Mouse (Mus musculus) cerebellum, adult 11-12 months (tissue): ENCODE data around the gene Shmt1.
"Not testable (repeated sequence)": the region's sequence is repeated elsewhere in the genome, so short reads cannot be mapped to it uniquely, and the experiment has no call there.

Source experiments
- DNase-seq: peaks from one replicate; pipeline ENCODE4 v3.0.0; 2022

Gene Shmt1

DNA sequence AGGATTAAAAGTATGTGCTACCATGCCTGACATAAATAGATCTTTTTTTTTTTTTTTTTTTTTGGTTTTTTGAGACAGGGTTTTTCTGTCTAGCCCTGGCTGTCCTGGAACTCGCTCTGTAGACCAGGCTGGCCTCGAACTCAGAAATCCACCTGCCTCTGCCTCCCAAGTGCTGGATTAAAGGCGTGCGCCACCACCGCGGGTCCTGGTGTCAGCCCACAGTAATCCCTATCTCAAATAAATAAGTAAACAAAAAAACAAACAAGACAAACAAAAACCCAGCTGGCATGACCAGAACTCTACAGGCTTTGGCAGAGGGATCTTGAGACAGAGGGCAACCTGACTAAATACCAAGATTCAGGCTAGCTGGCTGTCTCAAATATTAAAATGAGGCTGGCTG lies at the start of gene Shmt1:
TSS of gene Shmt1 (minus strand) at position 101 of the 400 bp plus-strand sequence.
- DNase-seq, result not testable (repeated sequence)

DNA sequence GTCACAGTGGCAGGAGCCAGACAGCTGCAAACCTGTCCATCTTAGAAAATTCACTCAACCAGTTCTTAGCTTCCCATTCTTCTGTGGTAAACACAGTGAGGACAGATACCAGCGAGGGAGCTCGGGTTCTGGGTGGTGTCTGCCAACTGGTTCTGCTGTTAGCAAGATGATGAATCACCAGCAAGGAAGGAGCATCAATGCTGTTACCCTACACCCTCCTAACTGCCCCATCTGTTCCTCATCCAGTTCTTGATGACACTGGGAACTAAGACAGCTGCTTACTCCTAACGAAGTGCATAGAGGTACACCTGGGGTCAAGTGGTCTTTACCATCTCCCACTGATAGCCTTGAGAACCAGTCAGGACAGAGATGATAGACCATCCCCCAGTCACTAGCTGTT lies 45.1 kb upstream of the Shmt1 start:
- DNase-seq, result no peak

DNA sequence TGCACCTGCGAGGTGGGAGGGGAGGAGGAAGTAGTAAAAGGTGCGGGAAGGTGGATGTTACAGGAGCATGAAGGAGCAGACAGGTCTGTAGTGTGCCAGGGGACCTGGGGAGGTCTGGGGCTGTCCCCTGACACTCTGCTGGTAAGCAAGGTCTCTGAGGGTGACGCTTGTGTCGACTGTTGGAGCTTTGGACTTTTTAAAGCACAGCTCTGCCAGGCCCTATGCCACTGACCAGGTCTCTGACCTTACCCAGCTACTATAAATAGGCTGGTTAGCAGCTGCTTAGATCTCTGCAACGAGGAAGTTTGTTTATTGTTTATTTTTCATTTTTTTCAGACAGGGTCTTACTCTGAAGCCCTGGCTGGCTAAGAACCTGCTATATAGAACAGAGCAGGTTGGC lies 33.9 kb upstream of the Shmt1 start:
- DNase-seq, result no peak

DNA sequence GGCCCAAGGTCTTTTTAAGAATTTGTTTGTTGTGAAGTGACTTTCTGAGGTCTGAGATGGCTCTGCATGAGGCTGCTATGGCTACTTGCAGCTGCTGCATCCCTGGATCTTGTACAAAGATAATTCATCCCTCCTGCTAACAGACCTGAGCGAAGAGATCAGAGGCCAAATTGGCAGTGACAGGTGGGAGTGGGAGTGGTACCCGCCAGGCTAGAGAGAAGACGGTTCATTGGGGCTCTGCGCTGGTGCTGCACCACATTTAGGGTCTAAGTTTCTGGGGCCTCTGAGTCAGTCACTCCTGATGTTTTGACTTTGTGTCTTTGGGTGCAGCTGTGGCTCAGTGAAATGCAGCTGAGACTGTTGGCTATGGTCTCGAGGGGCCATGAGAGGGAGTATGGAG lies 31.9 kb upstream of the Shmt1 start:
- DNase-seq, result no peak

DNA sequence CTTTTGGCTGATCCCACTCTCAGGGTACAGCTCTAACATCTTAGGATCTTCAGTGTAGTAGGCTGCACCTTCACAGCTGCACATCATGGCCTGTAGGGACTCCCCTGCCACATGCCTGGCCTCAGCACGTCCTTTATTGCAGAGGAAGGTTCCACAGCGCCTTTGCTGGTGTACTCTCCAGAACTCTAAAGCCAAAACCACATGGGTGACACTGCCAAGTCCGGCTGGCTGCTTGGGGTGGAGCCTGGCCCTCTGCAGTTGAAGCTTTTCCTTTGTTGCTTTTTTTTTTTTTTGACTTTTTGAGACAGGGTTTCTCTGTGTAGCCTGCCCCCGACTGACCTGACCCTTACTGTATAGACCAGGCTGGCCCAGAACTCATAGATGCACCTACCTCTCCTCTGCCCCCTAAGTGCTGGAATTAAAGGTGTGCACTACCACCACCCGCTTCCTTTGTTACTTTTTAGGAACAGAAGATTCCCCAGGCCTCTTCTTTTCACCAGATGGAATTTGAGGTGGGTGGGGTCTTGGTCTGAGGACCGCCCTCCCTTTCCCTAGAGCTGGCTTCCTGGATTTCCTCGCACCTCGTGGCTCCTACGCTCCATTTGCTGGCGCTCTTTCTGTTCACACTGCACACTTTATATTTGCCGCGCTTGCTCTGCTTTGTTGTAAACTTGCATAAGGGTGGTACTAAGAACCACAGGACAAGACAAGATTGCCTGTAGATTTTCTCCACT lies 30.1 kb upstream of the Shmt1 start:
- DNase-seq, result no peak

DNA sequence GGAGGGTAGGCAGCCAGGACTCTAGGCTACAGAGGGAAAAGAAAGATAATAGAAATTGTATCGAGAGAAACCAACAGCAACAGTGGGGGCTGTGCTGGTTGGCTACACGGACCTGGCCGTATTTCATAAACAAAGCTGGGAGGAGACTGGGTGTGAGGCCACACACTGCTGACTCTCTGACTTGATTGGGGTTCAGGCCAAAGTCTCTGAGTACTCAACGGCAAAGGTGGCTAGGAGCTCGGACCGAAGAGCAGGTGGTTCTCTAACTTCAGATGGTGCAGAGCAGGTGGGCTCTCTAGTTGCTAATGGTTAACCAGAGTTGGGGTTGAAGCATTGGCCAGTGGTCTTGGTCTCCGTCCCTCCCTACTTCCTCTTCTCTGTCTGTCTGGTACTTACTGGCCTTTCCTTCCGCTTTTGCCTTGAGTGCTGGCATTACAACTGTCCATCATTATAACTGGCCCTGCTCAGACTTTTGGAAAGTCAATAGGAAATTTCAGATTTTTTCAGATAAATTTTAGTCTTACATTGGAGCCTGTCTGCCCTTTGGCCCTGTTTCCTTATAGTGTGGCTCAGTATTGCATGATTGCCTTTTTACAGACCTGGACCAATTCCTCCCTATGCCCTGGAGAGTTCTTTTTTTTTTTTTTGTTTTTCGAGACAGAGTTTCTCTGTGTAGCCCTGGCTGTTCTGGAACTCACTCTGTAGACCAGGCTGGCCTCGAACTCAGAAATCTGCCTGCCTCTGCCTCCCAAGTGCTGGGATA lies 26.3 kb upstream of the Shmt1 start:
- no peak for DNase-seq

DNA sequence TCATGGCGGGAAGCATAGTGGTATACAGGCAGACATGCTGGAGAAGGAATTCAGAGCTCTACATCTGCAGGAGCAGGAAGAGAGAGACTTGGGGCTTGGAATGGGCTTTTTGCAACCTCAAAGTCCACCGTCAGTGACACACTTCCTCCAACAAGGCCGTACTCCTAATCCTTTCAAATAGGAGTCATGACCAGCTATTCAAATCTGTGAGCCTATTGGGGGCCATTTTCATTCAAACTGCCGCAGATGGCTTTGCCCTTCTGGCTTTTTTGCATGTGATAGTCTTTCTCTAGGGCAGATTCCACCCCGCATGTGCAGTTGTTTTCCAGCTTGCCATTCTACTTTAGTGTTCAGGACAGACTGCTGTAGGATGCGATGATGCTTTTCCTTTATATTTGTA lies 25.4 kb upstream of the Shmt1 start:
- DNase-seq, result no peak

DNA sequence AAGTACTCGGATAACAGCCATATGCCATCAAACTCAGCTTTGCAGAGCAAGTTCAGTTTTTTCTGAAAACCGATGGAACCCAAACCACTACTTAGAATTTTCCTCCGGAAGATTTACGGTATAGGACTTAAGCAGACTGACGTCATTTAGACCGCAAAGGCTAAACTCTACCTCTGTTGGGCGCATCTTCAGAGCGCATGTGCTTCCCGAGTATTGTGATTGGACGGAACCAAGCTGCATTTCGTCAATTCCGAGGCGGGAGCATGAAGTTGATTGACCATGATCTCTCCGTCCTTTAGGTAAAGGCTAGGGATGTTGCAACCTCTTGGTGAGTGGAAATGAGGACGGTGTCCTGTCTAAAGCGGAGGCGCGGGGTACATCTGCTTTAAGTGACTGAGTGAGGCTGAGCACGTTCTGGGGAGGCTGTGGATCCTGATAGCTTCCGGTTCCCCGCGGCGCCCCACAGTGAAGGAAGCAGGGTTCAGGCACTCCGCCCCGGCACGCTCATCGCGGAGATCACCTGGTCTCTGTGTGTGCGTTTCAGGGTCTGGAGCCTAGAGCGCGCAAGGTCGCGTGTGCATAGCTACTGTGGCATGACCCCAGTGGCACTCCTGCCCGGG lies 19.0 kb upstream of the Shmt1 start, which contains the start of gene Dhrs7b:
TSS of gene Dhrs7b (plus strand) at position 199 of the 620 bp plus-strand sequence.
- DNase-seq, result peak; percentile 92

DNA sequence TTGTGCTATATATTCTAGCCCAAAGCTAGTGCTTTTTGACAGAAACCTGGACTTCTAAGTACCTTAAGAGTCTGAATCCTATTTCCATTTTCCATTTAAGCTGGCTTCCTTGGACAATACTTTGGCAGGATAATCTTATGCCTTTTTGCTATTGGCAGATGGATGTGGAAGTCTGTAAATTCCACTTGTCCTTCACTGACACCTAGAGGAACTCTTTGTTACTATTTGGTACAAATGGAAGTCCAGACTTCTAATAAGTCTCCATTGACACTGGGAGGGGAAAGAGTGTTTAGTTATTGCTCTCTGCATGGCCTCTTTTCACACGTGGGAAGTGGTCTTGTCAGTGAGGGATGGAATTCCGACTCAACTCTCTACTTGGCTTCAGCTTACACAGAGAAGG lies 17.4 kb upstream of the Shmt1 start:
- no peak for DNase-seq

DNA sequence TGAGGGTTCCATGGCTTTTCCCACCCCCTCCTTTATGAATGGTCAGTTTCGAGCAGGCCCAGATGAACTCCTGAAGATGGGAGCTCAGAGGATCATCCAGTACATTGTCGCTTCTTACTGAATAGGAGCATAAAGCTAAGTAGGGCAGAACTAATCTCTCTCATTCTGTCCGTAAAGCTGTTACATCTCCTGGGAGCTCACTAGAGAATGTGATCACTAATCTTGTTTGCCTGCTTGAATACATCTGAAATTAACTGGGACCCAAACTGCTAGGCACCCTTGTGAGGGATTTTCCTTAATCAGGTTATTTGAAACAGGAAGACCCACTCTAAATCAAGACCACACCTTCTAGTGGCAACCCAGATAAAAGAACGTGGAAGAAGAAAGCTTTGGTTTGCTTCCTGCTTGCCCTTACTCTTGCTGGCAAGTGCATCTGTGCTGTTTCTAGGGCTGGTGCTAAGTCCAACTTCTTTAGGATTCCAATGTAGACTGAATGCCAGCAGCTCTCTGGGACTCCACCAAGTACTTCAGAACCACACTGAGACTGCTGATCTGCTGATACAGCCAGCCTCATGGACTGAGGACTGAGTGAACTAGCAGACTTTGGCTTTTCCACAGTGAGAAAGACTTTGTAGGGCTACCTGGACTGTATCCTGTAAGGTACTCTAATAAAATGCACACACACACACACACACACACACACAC lies 15.9 kb upstream of the Shmt1 start:
- no peak for DNase-seq

DNA sequence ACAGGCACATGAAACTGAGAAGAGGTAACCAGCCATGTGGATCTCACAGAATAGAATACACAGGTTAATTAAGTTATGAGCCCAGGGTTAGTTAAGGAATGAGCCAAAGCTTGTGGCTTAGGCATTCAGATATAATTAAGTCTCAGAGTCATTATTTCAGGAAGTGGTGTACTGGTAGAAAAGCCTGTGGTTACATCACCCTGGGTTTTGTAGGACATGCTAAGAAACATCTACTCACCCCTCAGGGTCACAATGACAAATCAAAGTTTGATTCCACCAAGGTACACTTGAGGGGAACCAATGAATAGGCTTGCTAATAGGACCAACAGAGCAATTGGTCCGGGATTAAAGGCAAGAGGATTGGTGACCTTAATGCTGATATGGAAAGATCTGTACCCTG lies 15.2 kb upstream of the Shmt1 start:
- no peak for DNase-seq

DNA sequence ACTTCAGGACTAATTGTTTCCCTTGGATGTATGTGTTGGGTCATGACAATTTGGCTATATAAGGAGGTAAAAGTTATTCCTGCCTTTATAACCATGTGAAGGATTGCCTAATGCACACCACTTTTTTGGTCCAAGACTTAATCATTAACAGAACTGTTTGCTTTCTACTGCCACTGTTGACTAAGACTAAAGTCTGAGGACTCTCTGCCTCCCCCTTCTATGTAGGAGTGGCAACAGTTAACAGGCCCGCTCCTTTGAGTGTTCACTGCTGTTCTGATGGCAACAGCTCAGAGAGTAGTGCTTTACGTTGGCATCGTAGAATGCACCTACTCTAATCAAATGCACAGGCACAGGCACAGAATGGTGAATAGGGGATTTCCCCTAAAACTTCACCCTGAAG lies 13.7 kb upstream of the Shmt1 start:
- DNase-seq, result no peak

DNA sequence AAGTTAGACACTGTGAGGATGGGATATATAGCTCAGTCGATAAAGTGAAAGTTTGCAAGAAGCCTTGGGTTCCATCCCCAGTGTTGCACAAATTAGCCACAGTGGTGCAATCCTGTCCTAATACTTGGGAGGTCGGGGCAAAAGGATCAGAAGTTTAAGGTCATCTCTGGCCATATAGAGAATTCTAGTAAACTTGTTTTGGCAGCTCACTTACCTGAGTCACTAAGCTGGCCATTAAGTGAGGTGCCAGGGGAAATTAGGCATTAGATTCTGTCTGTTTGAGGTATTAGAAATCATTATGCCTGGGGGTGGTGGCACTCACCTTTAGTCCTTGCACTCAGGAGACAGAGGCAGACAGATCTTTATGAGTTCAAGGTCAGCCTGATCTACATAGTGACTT lies 12.3 kb upstream of the Shmt1 start:
- DNase-seq, result no peak

DNA sequence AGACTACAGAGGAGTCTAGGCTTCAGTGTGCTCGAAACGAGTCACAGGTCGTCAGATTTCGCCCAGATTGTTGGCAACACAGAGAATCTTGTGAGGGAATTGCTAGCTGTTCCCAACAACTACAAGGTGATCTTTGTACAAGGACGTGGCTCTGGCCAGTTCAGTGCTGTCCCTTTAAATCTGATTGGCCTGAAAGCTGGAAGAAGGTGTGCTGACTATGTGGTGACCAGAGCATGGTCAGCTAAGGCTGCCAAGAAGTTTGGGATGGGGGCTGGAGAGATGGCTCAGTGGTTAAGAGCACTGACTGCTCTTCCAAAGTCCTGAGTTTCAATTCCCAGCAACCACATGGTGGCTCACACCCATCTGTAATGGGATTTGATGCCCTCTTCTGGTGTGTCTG lies 4.9 kb upstream of the Shmt1 start:
- DNase-seq, result no peak

DNA sequence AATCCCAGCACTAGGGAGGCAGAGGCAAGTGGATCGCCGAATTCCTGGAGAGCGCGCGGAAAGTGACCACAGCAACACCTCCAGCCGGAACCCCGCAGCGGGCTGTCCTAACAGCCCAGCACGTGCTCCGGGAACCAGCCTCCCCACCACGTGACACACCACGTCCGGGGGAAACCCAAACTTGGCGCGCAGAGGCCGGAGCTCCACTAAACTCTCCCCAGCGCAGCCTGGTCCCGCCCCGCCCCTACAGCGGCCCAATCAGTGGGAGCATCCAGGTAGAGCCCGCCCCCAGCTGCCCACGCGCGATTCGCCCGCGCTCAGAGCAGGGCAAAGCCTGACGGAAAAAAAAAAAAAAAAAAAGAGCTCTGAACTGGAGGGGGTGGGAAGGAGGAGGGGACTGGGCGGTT lies 461 bp downstream of the Shmt1 start:
- DNase-seq, result peak; percentile 86

DNA sequence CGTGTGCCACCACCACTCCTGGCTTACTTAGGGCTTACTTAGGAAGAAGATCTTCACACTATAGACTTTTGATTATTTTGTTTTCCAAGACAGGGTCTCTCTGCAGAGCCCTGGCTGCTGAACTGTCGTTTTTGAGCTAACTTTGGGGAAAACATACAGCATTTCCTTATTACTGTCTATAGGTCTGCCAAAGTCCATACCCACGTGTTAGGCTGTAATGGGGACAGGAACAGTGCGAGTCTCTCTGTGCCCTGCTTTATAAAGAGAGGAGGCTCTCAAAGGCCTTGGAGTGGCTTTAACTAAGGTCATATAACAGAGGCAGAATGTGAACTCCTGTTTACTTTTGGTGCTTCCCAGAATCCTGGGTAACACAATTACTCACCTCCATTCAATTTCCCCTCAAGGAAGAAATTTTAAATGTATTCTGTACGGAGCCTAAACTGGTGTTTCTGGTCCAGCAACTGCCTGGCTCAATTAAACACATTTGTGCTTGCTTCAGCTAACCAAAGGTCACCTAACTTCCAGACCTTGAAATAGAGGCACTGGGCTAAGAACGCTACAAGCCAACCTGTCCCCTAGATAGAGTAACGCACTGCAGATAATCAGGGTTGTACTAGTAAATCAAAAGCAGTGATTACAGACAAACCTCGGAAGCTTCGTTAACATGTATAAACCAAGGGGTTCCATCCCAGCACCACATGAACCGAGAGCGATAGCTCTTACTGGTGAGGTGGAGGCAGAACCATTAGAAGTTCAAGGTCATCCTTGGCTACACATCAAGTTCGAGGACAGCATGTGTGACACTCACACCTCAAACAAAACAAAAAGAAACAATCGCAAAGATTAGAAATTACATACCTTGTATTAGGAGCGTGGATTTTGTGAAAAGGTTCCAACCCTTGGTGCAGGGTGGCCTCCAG lies 1.2 kb downstream of the Shmt1 start:
- no peak for DNase-seq

DNA sequence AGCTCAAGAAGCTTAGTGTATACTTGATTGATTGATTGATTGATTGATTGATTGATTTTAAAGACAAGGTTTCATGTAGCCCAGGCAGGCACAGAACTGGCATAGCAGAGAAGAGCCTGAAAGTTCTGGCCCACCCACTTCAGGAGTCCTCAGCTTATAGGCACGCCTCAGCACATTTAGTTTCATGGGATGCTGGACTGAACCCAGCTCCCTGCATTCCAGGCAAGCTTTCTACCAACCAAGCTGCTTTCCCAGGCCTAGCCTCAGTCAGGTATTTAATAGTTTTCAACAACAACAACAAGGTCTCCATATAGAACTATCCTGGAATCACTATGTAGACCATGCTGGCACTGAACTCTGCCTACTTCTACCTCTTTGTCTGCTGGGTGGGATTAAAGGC lies 2.0 kb downstream of the Shmt1 start:
- DNase-seq, result no peak

DNA sequence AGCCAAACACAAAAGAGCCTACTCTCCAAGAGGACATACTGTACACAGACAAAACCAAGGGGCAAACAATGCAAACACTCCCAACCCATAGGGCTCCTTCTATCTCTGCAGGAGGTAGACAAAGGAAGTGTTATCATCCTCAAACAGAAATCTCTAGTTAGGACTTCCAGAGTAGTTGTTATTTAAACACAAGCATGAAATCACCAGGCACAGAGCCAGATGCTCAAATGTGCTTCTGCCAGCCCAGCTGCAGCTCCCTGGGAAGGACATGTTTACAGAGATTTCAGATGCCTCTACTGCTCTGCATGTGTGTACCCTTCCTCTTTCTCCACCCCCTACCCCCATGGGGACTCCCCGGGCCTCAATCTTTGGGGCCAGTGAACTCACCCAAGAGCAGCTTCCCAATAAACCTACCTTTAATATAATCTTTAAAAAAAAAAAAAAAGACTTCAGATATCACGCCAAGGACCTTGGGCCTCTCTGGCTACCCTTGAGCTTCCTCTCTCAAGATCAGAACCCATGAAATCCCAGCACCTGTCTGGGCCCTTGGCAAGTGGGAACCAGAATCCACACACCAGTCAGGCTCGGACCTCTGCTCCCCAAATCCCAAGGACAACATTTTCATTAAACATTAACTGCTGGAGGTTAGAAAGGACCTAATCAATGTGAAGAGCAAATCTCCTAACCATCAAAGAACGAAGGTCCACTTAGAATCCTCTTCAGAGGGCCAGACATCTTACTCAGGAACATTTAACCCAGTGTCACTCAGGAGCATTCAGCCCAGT lies 3.0 kb downstream of the Shmt1 start:
- no peak for DNase-seq

DNA sequence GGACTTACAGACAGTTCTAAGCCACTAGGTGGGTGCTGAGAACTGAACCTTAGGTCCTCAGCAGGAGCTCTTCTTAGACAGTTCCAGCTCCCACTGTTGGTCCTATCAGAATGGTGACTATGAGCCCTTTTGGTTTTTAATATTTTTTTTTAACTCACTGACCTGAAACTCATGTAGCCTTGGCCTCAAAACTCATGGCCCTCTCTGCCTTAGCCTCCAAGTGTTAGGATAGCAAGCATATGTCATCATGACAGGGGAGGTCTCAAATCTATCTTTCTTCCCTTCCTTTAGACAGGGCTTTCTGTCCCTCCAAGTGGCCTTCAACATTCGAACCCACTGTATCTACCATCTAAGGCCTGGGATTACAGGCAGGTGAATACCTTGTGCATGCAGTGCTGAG lies 10.6 kb downstream of the Shmt1 start:
- no peak for DNase-seq

DNA sequence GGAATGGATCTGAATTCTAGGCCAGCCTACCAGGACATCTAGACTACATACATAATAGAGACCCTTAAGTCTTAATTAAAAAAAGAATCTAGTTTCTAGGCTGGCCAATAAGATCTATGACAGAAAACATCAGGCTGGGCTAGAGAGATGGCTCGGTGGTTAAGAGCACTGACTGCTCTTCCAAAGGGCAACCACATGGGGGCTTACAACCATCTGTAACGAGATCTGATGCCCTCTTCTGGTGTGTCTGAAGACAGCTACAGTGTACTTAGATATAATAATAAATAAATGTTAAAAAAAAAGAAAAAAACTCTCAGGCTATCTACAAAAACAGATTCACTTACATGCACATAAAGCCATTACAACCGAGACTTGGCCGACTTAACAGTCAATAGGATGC lies 11.5 kb downstream of the Shmt1 start:
- no peak for DNase-seq

DNA sequence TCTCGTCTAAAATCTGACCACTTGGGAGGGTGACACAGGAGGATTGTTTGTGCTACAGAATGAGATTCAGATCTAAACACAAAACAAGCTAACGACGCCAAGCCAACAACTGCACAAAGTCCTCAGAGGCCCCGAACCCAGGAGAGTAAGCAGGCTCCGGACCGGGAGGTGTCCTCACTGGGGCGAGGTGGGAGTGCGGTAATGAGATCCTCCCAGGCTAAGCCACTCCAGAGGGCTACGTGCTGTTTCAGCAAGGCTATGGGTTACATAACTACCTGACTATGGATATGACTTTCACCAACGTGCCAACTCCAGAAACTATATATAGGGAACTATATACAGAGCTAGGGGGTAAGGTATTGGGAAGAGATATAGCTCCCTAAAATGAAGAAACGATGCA lies 15.2 kb downstream of the Shmt1 start:
- no peak for DNase-seq

DNA sequence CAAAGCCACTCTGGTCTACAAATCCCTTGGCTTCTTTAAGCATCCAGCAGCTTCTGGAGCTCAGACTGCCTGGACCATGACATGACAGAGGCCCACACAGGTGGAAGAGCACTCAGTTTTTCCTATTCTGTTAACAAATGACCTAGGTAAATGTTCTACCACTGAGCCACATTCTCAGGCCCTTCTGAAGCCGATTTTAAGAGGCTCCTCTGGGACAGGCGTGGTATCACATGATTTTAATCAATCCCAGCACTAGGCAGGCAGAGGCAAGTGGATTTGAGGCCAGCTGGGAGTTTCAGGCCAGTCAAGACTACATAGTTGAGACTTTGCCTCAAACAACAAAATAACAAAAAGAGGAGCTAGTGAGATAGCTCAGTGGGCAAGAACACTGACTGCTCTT lies 21.0 kb downstream of the Shmt1 start:
- no peak for DNase-seq
